Mouse (Mus musculus): ENCODE data around the gene Mfn1. TPM values are rescaled to one million over a fixed set of nuclear protein-coding genes. Genes with fewer than 3 reads are reported as not detected.

Gene Mfn1
- total RNA-seq (2023), result 30.4 to 36.7 TPM (median 32.8 TPM) in 4 replicates

GRCm38 (mm10) chr3:32529303-32529898 is at the start of gene Mfn1:
Gene Mfn1 (plus strand): TSS chr3:32529465.

GRCm38 (mm10) chr3:32492097-32493090 is 36.9 kb upstream of the Mfn1 start, which contains the start of gene Kcnmb3:
Gene Kcnmb3 (minus strand): TSS chr3:32492231.

GRCm38 (mm10) chr3:32509496-32510374 is 19.5 kb upstream of the Mfn1 start, which contains the start of gene Zfp639:
Gene Zfp639 (plus strand): TSS chr3:32510259.

GRCm38 (mm10) chr3:32616331-32617052 is 87.2 kb downstream of the Mfn1 start, which contains the start of gene Gnb4:
Gene Gnb4 (minus strand): TSS chr3:32616585.

Other genes with a start within 250 kb of the Mfn1 start
- 5.8 to 6.3 TPM (median 6.1 TPM) in 4 replicates for gene Zmat3, start 163.5 kb upstream of the Mfn1 start, total RNA-seq (2023)
- 52.0 to 71.8 TPM (median 55.0 TPM) in 4 replicates for gene Pik3ca, start 131.8 kb upstream of the Mfn1 start, total RNA-seq (2023)
- gene Kcnmb3, start 37.2 kb upstream of the Mfn1 start, total RNA-seq (2023), result 0.31 to 1.4 TPM (median 0.69 TPM) in 3 of 4 replicates, not detected in the other
- 45.7 to 50.7 TPM (median 49.2 TPM) in 4 replicates for gene Zfp639, start 19.2 kb upstream of the Mfn1 start, total RNA-seq (2023)
- gene Gnb4, start 87.1 kb downstream of the Mfn1 start, total RNA-seq (2023), result 23.5 to 30.0 TPM (median 26.9 TPM) in 4 replicates
- gene Actl6a, start 176.8 kb downstream of the Mfn1 start, total RNA-seq (2023), result 54.7 to 71.5 TPM (median 65.0 TPM) in 4 replicates
- 68.2 to 74.3 TPM (median 69.7 TPM) in 4 replicates for gene Ndufb5, start 207.5 kb downstream of the Mfn1 start, total RNA-seq (2023)
- 6.4 to 9.6 TPM (median 8.3 TPM) in 4 replicates for gene Mrpl47, start 208.1 kb downstream of the Mfn1 start, total RNA-seq (2023)